Mouse (Mus musculus) adrenal gland, adult 8-10 months (tissue): ENCODE data around the gene Babam1. TPM values are rescaled to one million over a fixed set of nuclear protein-coding genes. Genes with fewer than 3 reads are reported as not detected.

ENCODE experiments used
- DNase-seq: peaks from one replicate; pipeline ENCODE4 v3.0.0; 2022
- total RNA-seq, 4 experiments: library from RNA; stranded (reverse); gene quantifications; 2 replicates each; pipeline ENCODE4 v1.2.4; 2022

The Babam1 gene
- total RNA-seq: 100 to 1,000 TPM; 101 to 137 (median 120) TPM

DNA sequence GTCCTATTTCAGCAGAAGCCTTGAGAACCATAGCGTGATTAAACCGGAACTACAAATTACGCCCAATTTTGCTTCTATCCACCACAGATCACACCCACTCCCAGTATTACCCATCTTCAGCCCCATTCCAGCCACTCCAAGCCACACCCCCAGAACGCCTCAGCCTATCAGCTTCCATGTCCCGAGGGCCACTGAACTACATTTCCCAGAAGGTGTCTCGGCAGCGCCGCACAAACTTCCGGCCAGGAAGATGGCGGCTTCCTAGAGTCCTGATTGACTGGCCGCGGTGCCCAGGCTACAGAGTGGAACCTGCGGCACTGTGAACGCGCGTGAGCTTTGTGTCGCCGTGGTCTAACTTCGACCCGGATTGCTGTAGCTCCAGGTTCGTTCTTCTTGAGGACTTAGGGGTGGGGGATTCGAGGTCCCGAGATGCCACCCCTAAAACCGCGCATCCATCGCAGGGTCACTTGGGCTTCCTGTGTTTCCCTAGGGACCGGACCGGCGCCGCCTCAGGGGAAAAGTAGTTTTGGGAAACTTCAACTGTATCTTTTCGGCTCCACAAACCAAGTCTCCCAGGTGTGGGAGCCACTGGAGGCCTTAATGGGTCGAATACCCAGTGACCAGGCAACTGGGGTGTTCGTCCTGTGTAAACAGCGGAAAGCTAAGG, at the start of gene Babam1:
Babam1 (plus strand) TSS at position 223 of the 667 bp plus-strand sequence.
- DNase-seq: peak; percentile 97

GRCm38 (mm10) chr8:71351117-71351516, 45.5 kb upstream of the Babam1 start:
- no peak for DNase-seq

- DNase-seq: no peak
Measured at GRCm38 (mm10) chr8:71351520-71351919, 45.1 kb upstream of the Babam1 start.

GRCm38 (mm10) chr8:71358026-71358425, 38.6 kb upstream of the Babam1 start:
- DNase-seq: no peak

GRCm38 (mm10) chr8:71366771-71367528, 29.7 kb upstream of the Babam1 start, which contains the start of gene Use1:
Use1 (plus strand) TSS chr8:71366848.
- DNase-seq: peak; percentile 95

DNA sequence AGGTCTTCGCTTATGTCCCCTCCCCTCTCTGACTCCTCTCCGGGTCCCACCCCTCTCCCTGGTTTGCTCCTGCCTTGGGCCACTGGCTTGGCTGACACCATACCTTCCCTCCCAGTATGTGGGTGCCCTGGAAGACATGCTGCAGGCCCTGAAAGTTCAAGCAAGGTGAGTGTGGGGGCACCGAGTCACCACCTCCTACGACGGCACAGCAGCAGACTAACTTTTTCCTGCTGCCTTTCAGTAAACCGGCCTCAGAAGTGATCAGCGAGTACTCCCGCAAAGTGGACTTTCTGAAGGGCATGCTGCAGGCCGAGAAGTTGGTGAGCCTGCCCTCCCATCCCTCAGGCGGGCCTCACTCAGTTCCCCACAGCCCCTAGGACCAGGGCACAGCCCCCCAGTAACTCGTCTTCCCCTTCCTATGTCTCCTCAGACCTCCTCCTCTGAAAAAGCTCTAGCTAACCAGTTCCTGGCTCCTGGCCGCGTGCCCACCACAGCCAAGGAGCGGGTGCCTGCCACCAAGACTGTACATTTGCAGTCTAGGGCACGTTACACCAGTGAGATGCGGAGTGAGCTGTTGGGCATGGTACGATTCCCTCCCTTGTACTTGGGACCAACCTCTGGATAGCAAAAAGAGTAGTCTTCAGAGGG, 29.0 kb upstream of the Babam1 start:
- DNase-seq: no peak

GRCm38 (mm10) chr8:71368366-71368765, 28.3 kb upstream of the Babam1 start:
- no peak for DNase-seq

- DNase-seq: no peak
Measured at GRCm38 (mm10) chr8:71369040-71369718, 27.5 kb upstream of the Babam1 start.

DNA sequence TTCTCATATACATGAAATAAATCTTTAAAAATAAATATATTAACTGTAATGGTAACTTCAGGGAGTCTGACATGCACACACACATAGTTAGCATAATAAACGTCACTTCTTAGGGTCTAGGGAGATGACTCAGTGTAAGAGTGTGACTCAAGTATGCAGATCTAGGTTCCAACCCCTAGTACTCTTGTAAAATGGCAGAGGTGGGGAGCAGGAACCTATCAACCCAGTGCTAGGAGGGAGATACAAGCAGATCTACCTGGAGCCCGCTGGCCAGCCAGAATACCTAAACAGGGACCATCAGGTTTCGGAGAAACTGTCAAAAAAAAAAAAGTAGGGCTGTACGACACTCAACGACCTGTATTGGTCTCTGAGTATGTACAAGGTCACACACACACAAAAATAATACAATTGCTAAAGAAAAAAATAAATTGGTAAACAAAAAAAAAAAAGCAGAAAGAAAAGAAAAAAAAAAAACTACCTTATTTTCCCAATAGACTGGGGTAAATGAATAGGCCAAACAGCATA, 25.9 kb upstream of the Babam1 start:
- DNase-seq: no peak

DNA sequence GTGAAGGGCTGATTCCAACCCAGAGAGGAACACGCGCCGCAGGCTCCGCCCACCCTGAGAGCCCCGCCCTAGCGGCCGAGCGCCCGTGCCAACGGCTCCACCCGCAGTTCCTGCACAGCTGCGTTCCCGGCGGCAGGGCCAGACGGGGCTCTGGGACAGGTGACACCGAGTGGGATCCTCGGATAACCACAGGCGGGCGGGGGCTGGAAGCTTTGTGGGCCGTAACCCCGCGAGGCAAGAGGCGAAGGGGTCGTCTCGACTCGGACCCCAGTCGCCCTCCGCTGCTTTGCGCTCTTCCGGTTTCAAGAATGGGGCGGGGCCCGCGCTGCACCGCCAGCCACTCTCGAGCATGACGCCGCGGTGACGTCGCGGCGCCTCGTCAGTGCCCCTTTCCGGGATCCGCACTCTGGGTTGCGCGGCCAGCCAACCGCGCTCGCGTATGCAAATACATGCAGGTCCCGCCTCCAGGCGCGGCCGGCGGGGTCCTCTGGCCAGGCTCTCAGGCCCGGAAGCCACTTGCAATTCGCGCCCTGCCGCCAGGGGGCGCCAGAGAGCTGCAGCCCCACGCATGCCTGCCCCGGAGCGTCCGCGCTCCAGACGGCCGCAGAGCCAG, 25.3 kb upstream of the Babam1 start, which contains the start of gene Ocel1:
Ocel1 (plus strand) TSS at position 63 of the 613 bp plus-strand sequence.
- peak; percentile 98 for DNase-seq

- DNase-seq: no peak
Measured at GRCm38 (mm10) chr8:71372427-71372826, 24.2 kb upstream of the Babam1 start.

DNA sequence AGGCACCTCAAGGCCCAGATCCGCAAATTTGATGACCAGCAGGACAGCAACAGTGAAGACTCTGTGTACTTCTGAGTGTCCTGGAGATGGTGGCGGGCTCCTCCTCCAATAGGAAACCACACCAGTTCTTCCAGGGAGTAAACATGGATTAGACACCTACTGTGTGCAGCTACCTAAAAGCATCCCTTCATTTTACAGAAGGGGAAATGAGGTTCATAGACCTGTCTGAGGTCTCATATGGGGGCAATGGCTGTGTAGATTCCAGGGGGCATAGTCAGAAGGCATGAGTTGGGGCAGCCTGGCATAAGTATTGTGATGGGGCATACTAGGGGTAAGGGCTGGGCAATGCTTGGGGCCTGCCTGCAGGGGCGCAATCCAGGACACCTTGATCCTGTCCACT, 23.7 kb upstream of the Babam1 start:
- no peak for DNase-seq

- no peak for DNase-seq
Measured at GRCm38 (mm10) chr8:71374616-71375206, 21.9 kb upstream of the Babam1 start.

DNA sequence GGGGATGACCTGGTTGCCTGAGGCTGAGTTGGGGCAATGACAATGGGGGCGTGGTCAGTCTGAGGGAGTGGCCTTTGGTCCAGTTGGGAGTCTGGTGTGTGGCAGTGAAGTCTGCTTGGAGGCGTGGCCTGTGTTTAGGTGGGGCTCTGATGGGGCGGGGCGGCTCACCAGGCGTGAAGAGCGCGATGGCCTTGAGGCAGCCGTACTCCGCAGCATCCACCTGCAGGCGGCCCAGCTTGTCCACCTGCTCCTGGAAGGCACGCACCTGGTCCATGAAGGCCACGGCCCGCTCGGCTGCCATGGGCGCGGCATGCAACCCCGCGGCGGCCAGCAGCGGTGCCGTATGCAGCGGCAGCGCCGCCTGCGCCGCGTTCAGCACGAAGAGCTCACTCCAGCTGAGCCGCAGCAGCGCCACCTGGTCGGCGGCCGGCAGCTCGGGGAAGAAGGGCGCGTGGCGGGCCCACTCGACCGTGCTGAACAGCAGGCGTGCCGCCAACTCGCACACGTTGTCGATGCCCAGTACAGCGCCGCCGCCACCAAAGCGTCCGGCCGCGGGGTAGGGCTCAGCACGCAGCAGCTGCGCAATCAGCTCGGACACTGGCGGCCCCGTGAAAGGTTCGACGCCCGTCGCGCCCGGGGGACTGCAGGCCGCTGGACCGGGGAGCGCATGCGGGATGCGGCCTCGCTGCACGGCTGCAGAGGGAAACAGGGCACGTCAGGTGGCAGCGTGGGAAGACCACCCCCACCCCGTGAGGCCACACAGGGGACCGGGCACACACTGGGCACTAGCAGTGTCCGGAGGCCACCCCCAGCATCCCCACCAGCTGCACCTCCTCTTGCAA, 20.9 kb upstream of the Babam1 start:
- DNase-seq: peak; percentile 85

GRCm38 (mm10) chr8:71376423-71377030, 20.1 kb upstream of the Babam1 start:
- no peak for DNase-seq

DNA sequence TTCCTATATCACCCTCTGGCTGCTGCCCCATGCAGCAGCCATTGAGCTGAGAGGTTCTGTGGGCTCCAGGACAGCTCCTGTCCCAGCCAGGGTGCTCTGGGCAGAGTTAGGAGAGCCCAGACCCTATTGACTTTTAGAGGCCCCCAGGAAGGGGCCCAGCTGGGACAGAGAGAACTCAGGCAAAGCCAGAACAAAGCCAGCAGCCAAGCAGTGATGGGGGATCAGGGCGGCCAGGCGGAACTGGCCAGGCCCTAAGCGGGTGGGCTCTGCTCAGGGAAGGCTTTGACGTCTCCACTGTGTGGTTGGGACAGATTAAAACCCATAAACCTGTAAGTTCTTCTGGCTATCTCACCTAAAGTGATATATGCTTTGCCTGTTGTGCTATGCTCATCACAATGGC, 17.7 kb upstream of the Babam1 start:
- no peak for DNase-seq

- DNase-seq: no peak
Measured at GRCm38 (mm10) chr8:71379512-71380075, 17.1 kb upstream of the Babam1 start.

DNA sequence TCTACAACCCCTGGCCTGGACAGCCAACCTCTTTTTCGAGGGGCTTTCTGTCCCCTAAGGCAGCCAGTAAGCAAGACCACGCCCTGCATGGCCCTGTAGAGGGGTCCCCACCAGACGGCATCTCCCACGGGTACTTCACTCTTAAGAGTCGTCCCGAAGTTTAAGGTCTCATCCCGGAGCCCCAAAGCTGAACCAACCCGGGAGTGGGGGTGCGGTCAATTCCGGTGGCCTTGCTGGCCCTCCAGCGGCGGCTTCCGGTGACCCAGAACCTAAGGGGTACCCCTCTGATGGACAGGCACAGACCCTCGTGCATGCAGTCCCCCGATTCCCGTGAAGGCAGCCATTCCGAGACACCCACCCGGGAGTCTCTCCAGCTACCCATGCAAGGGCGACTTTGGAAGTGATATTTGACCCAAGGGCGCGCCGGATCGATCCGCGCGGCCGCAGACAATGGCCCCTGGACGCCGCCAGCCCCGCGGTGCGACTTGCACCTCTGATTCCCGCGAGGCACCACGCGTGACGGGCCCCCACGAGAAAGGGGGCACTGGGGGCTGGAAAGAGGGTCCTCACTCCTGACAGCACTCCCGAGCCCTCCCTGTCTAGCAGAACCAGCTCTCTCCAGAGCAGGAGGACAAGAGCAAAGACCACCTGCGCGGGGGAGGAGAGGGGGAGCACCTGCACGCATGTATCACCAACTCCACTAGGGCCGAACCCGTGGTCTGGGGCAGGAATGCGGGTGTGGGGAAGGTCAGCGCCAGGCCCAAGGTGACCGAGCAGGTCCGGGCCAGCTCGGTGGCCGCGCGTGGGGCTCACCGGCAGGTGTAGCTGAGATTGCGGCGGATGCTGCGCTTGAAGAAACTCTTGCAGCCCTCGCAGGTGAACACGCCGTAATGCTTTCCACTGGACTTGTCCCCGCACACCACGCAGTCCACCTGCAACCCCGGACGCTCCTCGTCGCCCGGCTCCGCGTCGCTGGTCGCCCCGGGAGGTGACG, 16.2 kb upstream of the Babam1 start:
- no peak for DNase-seq
